Mouse (Mus musculus): ENCODE data around the gene Zp2.

The Zp2 gene

DNA sequence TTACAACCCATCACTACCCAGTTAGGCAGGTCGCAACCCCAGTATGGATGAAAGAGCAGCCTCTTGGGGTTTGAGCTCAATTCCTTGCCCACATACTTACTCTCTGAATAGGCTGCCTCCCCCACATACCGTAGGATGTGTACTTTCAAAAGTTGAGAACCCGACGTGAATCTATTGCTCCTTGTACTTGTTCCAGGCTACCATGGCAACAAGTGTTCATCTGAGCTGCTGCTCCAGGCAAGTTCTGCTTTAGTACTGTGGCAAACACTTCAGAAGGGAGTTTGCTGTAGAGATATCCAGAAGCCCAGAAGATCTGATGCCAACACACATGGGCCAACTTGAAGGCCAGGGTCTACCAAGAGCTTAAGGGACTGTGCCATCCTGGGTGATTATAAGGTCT lies 16.1 kb downstream of the Zp2 start:
- no peak for DNase-seq

DNA sequence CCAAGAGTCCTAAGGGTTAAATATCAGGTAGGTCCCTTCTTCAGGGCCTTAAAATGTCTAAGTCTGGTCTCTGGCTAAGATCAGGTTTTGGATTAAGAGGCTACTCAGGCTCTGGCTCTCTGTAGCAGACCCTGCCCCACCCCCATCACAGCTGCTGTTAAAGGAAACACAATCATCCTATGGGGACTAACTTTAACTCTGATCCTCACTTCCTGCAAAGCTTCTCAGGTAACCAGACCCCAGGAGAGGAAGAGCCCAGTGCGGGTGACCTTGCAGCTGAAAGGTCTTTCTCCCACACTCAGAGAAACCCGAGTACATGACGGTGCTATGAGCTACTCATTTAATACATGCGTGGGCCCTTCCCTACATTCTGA lies 17.4 kb downstream of the Zp2 start:
- DNase-seq = no peak

DNA sequence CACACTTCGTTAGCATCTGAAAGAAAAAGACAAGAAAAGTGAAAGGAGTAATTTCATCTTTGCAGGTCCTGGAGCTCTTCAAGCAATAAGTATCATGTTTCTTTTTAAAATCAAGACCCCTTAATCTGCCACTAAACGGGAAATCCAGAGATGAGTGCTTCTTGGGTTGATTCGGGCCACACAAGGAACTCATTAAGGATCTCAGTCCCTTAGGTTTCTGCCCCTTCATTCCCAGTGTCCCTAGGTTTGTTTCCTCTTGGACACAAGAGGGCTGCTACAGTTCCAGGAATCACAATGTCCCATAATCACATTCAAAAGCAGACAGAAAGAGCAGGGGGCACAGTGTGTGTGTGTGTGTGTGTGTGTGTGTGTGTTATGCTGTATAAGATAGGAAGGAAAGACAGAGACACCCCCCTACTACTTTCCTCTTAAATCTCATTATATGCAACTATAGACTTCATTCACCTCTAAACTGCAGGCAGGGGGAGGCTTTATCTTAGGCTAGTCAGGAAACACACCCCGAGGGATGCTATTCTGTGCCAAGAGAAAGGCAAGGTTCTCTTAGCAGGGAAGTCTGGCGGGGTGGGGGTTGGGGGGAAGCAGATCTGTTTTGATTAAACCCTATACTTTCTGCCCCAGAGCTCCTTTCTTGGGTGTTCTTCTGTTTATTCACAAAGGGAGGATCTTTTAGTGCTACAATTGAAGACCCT lies 18.0 kb downstream of the Zp2 start:
- no peak for DNase-seq

DNA sequence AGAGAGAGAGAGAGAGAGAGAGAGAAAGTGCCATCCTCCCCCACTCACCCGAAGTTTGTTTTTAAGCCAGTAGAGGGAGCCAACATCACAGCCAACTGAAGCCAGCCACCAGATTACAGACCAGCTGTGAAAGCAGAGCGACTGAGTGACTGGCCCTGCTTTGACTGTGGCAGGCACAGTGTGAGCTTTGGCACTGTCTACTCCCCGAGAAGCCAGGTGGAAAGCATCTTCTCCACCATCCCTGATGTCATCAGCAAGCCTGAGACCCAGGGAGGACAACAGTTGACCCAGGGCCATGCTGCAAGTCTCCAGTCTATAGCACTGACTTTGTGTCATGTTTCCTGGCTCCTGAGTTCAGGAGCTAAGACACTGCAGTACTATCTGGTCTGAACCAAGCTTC lies 20.2 kb downstream of the Zp2 start:
- DNase-seq = peak; percentile 66

DNA sequence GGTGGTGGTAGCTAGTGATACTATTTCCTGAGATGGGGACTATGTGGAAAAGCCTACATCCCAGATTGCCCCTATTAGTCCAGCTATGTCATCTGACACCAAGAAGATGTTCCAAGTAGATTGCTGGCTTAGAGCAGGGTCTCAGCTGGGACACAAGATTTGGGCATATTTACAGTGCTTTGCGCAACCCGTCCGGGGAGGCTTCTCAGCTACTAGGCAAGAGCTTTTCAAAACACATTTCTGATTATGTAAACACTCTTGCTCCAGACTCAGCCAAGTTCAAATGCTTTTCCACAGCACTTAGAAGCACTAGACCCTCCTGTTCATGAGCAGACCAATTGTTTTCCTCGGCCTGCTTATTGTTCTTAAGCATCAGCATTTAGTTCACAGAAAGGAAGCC lies 21.3 kb downstream of the Zp2 start:
- no peak for DNase-seq

DNA sequence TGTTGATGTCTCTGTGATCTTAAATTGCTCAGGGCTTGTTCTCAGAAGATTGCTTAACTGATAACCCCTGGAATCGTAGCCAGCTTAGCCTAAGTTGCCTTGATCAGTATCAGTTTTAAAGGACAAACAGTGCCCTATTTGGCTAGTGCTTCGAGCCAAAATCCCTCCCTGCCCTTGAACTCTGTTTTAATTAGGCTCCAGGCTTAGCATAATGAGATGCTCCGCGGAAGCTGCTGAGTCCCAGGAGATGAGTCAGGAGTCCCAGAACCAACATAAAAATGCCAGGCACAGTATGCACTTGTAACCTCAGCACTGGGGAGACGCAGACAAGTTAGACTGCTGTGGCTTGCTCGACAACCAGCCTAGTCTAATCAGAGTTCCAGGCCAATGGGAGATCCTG lies 27.6 kb downstream of the Zp2 start:
- DNase-seq = no peak

DNA sequence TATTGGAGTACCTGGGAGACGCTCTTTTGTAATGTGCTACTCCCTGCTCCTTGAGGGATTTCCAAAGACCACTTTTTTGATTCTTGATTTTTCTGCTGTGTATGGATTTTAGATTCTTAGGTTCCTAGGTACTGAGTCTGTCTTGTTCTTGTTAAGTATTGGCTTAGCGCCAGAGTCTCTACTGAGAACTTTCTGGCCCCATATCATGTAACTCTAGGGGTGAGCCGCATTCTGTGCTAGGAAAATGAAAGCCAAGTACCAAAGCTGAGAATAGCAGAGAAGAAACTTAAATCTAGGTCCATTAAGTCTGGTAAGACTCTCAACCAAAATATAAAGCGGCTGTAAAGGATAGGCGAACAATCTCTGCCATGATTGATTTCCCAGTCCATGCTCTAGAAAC lies 28.1 kb downstream of the Zp2 start:
- DNase-seq = no peak

DNA sequence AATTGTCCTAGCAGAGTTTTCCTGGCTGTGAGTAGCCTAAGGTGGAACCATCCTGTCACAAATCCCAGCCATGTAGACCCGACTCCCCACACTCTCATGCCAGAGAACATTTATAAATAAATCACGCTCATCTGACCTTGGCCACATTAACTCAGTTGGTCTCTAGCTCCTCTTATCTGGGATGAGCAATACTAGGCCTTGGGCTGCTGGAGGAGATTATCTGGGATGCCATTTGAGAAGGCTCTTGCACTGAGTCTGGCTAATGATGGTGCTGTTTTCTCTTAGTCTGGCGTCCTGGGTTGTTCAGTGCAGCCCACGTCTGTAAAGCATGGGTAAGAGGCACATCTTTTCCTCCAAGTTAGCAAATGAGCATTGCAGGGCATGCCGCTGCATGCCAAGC lies 35.4 kb downstream of the Zp2 start:
- no peak for DNase-seq

DNA sequence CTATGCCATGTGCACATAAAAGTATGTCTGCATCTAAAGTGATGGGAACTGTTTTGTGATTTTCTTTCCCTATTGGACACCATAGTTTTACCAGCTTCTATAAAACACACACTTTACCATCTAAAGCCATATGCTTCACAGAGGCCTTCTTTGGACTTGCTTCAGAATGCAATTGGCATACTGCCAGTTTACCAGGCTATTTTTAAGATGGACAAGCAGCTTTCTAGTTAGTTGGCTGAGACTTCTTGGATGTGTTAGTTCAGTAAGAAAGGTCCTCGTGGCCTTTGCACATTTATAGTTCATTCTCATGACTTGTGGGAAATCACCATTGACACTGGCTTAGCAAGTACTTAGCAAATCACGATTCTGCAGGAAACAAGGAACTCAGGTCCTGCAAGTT lies 38.7 kb downstream of the Zp2 start:
- no peak for DNase-seq

DNA sequence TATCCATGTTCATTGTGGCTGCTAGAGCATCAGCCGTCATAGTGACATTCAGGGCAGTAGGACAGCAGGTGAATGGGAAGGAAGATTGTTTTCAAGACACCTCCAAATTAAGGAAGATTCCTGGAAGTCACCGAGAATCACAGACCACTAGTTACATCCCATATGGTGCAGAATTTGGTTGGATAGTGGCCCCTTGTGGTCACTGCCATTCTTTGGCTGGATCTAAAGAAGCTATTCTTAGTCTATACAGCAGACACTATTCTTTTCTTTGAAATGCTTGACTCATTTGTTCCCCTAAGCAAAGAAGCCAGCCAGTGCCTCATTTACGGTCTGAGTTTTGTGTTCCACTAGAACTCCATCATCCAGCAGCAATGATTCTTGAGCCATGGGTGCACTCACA lies 40.1 kb downstream of the Zp2 start:
- no peak for DNase-seq

DNA sequence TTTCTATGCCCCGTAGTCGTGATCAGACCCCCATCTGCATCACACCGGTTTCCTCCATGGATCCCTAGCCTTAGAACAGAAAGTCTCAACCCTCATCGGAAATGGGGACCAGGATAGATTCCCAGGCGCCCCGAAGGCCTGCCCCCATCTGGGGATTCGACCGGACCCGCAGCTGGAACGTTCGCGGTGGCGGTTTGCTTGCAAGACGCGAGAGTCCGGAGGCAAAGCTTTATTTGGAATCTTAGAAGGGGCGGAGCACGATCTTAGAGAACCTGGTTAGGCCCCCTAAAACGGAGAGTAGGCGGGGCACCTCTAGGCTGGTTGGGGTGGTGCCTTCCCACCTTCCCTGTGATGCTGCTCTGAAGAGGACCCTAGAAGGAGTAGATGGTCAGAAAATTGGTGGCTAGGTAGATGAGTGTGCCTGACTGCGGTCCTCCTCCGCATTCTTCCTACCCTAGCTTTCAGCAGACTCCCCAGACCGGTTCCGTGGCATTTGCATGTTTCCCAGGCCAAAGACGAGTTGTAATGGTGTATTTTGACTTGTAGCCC lies 42.0 kb downstream of the Zp2 start:
- peak; percentile 18 for DNase-seq

DNA sequence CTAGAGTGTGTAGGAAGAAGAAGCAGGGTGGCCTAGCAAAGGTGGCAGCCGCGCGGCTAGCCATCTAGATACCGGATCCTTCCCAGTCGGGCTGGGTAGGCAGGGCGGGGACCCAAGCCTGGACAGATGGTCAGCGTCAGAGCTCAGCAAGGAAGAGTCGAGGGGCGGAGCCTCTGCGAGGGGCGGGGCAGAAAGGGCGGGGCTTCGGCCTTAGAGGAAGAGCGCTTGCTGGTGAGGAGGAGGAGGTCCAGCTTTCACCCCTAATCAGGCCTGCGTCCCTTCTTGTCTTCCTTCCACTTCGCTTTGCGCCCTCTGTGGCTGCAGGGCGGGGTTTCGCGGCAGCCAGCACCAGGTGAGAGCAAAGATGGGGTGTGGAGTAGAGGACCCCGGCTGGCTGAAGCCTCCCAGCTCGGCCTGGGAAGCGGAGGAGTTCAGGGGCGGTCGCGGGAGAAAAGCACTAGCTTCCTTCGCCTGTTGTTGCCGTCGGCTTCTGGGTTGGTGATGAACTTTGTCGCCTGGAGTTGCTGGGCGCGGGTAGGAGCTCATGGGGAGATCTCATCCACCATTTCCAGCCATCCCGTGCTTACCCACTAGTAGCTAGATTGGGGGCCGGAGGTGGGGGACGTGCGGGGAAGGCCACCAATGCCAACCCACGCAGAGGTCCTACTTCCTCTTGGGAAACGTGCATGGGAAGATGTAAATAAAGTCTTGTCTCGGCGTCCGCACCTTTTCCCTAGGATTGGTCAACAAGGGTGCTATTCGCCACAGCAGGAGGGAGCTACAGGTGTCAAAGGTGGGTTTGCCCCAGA lies 42.7 kb downstream of the Zp2 start, which contains the start of gene Tmem159:
Tmem159 (plus strand) TSS at position 190 of the 809 bp plus-strand sequence.
- DNase-seq = peak; percentile 84

DNA sequence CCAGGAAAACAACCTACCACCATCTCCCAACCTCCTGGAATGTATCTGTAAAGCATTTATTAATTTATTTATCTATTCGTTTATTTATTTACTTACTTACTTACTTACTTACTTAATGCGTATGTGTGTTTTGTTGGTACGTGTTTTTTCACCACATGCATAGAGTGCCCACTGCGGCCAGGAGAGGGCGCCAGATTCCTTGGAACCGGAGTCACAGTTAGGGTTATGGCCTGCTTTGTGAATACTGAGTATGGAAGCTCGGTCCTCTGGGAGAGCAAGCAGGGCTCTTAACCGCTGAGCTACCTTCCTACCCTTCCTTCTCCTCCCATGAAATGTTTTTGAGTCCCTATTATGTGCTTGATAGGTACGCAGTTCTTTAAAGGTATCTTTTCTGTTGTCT lies 46.7 kb downstream of the Zp2 start:
- DNase-seq = peak; percentile 44

DNA sequence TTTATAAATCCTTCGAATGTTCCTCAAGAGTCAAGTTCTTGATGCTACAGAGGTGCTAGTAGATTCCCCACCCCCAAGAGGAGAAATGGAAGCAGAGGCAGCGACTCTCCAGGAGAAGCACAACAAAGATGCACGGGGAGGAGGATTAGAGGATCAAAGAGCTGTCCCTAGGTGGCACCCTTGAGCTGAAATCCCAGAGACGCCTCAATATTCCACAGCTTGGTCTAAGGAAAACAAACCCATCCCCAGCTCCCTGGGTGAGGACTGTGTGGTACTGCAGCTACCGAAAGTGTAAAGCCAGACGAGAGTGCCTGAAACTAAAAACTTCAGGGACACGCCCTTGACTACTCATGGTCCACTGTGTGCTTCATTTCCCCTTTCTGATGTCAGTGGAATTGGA lies 47.2 kb downstream of the Zp2 start:
- DNase-seq = peak; percentile 58

DNA sequence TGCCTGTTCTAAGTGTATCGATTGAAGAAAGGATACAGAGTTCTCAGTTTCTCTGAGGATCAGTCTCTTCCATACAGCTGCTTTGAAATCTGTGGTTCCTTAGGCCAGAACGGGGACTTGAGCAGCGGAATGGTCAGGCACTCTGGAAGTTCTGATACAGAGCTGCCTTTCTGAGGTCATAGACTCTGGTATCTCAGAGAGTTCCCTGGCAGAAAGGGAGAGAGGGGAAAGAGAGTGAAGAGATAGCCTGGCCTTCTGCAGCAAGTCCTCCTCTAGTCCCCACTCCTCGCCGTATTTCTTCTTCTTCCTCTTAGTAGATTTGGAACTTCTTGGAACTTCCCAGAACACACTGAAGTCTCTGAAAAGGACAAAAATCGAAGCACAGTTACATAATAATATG lies 49.9 kb downstream of the Zp2 start, which contains the start of gene Dnah3:
Dnah3 (minus strand) TSS at position 101 of the 400 bp plus-strand sequence.
- no peak for DNase-seq

DNA sequence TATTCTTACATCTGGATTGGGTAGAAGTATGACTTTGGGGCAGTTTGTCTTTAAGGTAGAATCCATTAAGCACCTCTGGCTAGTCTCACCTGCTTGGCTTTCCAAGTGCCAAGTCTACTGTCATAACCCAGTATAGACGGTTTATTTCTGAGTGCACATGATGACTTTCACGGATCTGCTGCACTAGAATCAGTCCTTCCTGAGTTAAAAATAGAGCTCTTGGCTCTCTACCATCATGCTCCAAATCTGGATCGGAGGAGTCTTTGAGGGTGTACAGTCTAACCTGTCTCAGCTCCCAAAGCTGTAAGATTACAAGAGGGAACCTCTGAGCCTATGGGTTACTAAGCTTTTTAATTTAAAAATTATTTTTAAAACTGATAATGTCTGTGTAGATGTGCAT lies 50.9 kb downstream of the Zp2 start:
- DNase-seq = no peak

DNA sequence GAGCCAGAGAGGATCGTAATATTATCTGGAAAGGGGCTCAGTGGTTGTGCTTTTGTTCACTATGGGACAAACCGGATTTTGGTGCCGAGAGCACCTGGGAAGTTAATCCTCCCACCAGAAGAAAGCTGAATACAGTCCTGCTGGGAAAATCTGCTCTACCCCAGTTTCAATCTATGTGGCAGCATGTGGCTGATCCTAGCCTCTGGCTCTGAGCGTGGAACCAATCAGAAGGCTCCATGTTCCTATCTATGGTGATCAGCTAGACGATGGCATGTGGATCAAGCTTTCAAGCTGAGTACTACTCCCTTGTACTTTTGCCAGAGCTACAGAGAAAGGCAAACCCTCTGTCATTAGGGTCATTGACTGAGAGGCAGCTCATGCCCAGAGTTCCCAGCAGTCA lies 52.1 kb downstream of the Zp2 start:
- no peak for DNase-seq

DNA sequence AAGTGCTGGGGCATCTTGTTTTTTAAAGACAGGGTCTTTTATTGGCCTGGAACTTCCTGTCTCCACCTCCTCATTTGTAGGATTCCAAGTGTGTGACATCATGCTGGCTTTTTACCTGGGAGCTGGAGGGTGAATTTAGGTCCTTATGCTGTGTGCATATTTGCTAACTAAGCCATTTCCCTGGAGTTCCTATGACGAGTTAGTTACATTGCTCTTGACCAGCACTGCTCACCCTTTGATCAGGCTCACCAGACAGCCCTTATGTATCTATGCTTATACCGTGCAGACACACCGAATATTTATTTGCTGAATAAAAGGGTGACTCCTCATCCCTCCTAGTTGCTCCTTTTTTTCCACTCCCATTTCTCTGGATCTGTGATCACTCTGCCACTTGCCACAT lies 64.9 kb downstream of the Zp2 start:
- no peak for DNase-seq
